Mouse (Mus musculus) ovary, postnatal 10 days (tissue): Measurements from ENCODE around the gene Phf5a.
A peak's percentile ranks its signal among the peaks of the same experiment; 100 is the strongest.
"Not testable (repeated sequence)": the region's sequence is repeated elsewhere in the genome, so short reads cannot be mapped to it uniquely, and the experiment has no call there.

Experiments
- DNase-seq: peaks from one replicate; pipeline ENCODE4 v3.0.0; 2022; ENCODE audit warnings: low spot score

The Phf5a gene

GRCm38 (mm10) chr15:81871604-81872261 is at the start of gene Phf5a:
Gene Phf5a (minus strand): TSS chr15:81871911.
- DNase-seq: peak; percentile 61

GRCm38 (mm10) chr15:81921255-81921654 is 49.5 kb upstream of the Phf5a start:
- no peak for DNase-seq

- DNase-seq: no peak
These were observed 49.0 kb upstream of the Phf5a start for GRCm38 (mm10) chr15:81920546-81921217.

- no peak for DNase-seq
These were observed 47.4 kb upstream of the Phf5a start for GRCm38 (mm10) chr15:81919062-81919461.

- DNase-seq: no peak
These were observed 46.1 kb upstream of the Phf5a start for GRCm38 (mm10) chr15:81917621-81918463.

GRCm38 (mm10) chr15:81917201-81917600 is 45.5 kb upstream of the Phf5a start:
- no peak for DNase-seq

- no peak for DNase-seq
These were observed 44.0 kb upstream of the Phf5a start for GRCm38 (mm10) chr15:81915663-81916062.

- no peak for DNase-seq
These were observed 43.0 kb upstream of the Phf5a start for GRCm38 (mm10) chr15:81914668-81915067.

GRCm38 (mm10) chr15:81912498-81912897 is 40.8 kb upstream of the Phf5a start:
- DNase-seq: no peak

- not testable (repeated sequence) for DNase-seq
These were observed 37.1 kb upstream of the Phf5a start for GRCm38 (mm10) chr15:81908767-81909166.

- no peak for DNase-seq
These were observed 36.2 kb upstream of the Phf5a start for GRCm38 (mm10) chr15:81907953-81908352.

- peak; percentile 45 for DNase-seq
These were observed 33.2 kb upstream of the Phf5a start for GRCm38 (mm10) chr15:81904939-81905338.

GRCm38 (mm10) chr15:81898751-81899150 is 27.0 kb upstream of the Phf5a start:
- DNase-seq: no peak

- no peak for DNase-seq
These were observed 26.0 kb upstream of the Phf5a start for GRCm38 (mm10) chr15:81897607-81898285.

GRCm38 (mm10) chr15:81896407-81896806 is 24.7 kb upstream of the Phf5a start:
- no peak for DNase-seq

GRCm38 (mm10) chr15:81894002-81894401 is 22.3 kb upstream of the Phf5a start:
- DNase-seq: no peak

- no peak for DNase-seq
These were observed 20.3 kb upstream of the Phf5a start for GRCm38 (mm10) chr15:81891822-81892580.

- DNase-seq: no peak
These were observed 19.6 kb upstream of the Phf5a start for GRCm38 (mm10) chr15:81891140-81891802.

- no peak for DNase-seq
These were observed 17.5 kb upstream of the Phf5a start for GRCm38 (mm10) chr15:81889175-81889574.

GRCm38 (mm10) chr15:81886795-81887550 is 15.3 kb upstream of the Phf5a start:
- DNase-seq: no peak
